In the genomic region with DNA sequence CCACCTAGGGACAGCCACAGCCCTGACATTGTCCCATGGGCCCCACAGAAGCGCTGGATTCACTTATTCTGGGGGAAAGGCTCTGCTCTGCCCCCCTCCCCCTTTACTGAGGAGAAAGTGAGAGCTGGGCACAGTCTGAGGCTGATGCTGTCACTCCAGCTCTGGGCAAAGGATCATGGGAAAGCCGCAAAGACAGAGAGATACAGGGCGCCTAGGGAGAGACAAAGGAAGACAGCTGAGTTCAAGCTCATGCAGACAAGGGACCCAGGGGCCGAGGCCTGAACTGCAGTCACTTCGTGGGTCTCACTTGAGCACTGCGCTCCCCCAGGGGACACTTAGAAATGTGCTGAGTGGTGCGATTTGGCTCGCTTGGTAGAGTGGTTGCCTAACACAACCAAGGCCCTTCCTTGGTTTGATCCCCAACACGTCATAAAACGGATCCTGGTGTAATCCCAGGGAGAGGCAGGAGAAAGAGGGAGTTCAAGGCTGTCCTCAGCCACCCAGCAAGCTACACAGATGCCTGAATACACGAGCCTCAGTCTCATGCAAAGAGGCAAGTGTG, we compare ENCODE assay signal across 11 mouse cellular contexts. TPM values are rescaled to one million over a fixed set of nuclear protein-coding genes. Genes with fewer than 3 reads are reported as not detected.
DNase-seq lines count a peak whose midpoint lies in the region; ATAC-seq lines count a peak whose summit lies in the region.
"Had no signal": no experiment of that assay in that cellular context is flagged by ENCODE, and none has a peak within 500 bp of the region (broad histone marks: within the 10 kb centered on the region; RNA-seq: fewer than 3 reads in every experiment).

No protein-coding gene starts in this region.

- H3K27ac ChIP-seq in neural tube, embryonic 11.5 days (ENCODE audit: low read depth, low read length), result 0 out of 2 replicates have a peak overlapping the region, but pooled peaks have one; percentile 49
- no peak overlapping the region for H3K27ac ChIP-seq in embryonic facial prominence, embryonic 12.5 days
- H3K27ac ChIP-seq in hindbrain, embryonic 14.5 days, result peak overlapping the region; percentile 8; the same call in 1 of the 2 replicates
- H3K27ac ChIP-seq in neural tube, embryonic 13.5 days (replicated peaks), result peak overlapping the region; percentile 46
- H3K27ac ChIP-seq in liver, embryonic 12.5 days, result no peak overlapping the region
- H3K27ac ChIP-seq in kidney, embryonic 15.5 days, result no peak overlapping the region

- H3K4me3 ChIP-seq in neural tube, embryonic 11.5 days (ENCODE audit: low read depth, low read length), result no peak overlapping the region
- H3K4me3 ChIP-seq in embryonic facial prominence, embryonic 12.5 days, result no peak overlapping the region
- no peak overlapping the region for H3K4me3 ChIP-seq in hindbrain, embryonic 14.5 days (replicated peaks; ENCODE audit: low read length)
- no peak overlapping the region for H3K4me3 ChIP-seq in neural tube, embryonic 13.5 days
- H3K4me3 ChIP-seq in liver, embryonic 12.5 days, result no peak overlapping the region
- H3K4me3 ChIP-seq in kidney, embryonic 15.5 days (replicated peaks), result no peak overlapping the region

- ATAC-seq in neural tube, embryonic 11.5 days (ENCODE audit: insufficient read depth, low FRiP score, low TSS enrichment), result no peak
- peak; percentile 49; the same call in 1 of the 2 replicates for ATAC-seq in embryonic facial prominence, embryonic 12.5 days (ENCODE audit: insufficient number of reproducible peaks, insufficient read depth, low FRiP score, low TSS enrichment)
- 0 out of 2 replicates have a peak, but pooled peaks have one; percentile 5 for ATAC-seq in hindbrain, embryonic 14.5 days (ENCODE audit: low FRiP score)
- ATAC-seq in neural tube, embryonic 13.5 days (ENCODE audit: low read depth), result no peak
- no peak for ATAC-seq in liver, embryonic 12.5 days
- ATAC-seq in kidney, embryonic 15.5 days (replicated peaks; ENCODE audit: low FRiP score), result no peak

- H3K4me2 ChIP-seq in neural tube, embryonic 11.5 days (ENCODE audit: low read depth), result no peak overlapping the region
- H3K4me2 ChIP-seq in embryonic facial prominence, embryonic 12.5 days (replicated peaks), result no peak overlapping the region
- H3K4me2 ChIP-seq in hindbrain, embryonic 14.5 days (replicated peaks), result no peak overlapping the region
- no peak overlapping the region for H3K4me2 ChIP-seq in neural tube, embryonic 13.5 days
- no peak overlapping the region for H3K4me2 ChIP-seq in liver, embryonic 12.5 days
- no peak overlapping the region for H3K4me2 ChIP-seq in kidney, embryonic 15.5 days

- no peak overlapping the region; the same call in 1 of the 2 replicates for H3K9ac ChIP-seq in neural tube, embryonic 11.5 days (ENCODE audit: low read length)
- no peak overlapping the region; the same call in 1 of the 2 replicates for H3K9ac ChIP-seq in embryonic facial prominence, embryonic 12.5 days
- H3K9ac ChIP-seq in hindbrain, embryonic 14.5 days, result 0 out of 2 replicates have a peak overlapping the region, but pooled peaks have one; percentile 9
- H3K9ac ChIP-seq in neural tube, embryonic 13.5 days, result 0 out of 2 replicates have a peak overlapping the region, but pooled peaks have one; percentile 9
- no peak overlapping the region for H3K9ac ChIP-seq in liver, embryonic 12.5 days
- H3K9ac ChIP-seq in kidney, embryonic 15.5 days, result no peak overlapping the region

- no peaks in the 10 kb centered on the region for H3K36me3 ChIP-seq in neural tube, embryonic 11.5 days (ENCODE audit: control insufficient read depth, insufficient read depth, low read length)
- H3K36me3 ChIP-seq in embryonic facial prominence, embryonic 12.5 days, result no peaks in the 10 kb centered on the region
- H3K36me3 ChIP-seq in hindbrain, embryonic 14.5 days (replicated peaks; ENCODE audit: control insufficient read depth, insufficient read depth), result no peaks in the 10 kb centered on the region
- H3K36me3 ChIP-seq in neural tube, embryonic 13.5 days, result 0 out of 2 replicates have a peak, but pooled peaks cover 5% of the 10 kb centered on the region
- no peaks in the 10 kb centered on the region for H3K36me3 ChIP-seq in liver, embryonic 12.5 days
- H3K36me3 ChIP-seq in kidney, embryonic 15.5 days, result no peaks in the 10 kb centered on the region

- WGBS in neural tube, embryonic 11.5 days, result 55% methylated on average over 11 of the region's 11 CpGs
- 58% methylated on average over 11 of the region's 11 CpGs for WGBS in embryonic facial prominence, embryonic 12.5 days
- WGBS in hindbrain, embryonic 14.5 days, result 43% methylated on average over 11 of the region's 11 CpGs
- 40% methylated on average over 11 of the region's 11 CpGs for WGBS in neural tube, embryonic 13.5 days
- 55% methylated on average over 11 of the region's 11 CpGs for WGBS in liver, embryonic 12.5 days (ENCODE audit: insufficient replicate concordance)
- WGBS in kidney, embryonic 15.5 days, result 70% methylated on average over 11 of the region's 11 CpGs

- H3K27me3 ChIP-seq in neural tube, embryonic 11.5 days (ENCODE audit: control insufficient read depth, insufficient read depth, low read length), result no peaks in the 10 kb centered on the region
- no peaks in the 10 kb centered on the region for H3K27me3 ChIP-seq in embryonic facial prominence, embryonic 12.5 days
- H3K27me3 ChIP-seq in hindbrain, embryonic 14.5 days (ENCODE audit: control insufficient read depth, insufficient read depth, low read length), result no peaks in the 10 kb centered on the region
- H3K27me3 ChIP-seq in neural tube, embryonic 13.5 days, result no peaks in the 10 kb centered on the region
- peaks cover 4% of the 10 kb centered on the region; the same call in 1 of the 2 replicates for H3K27me3 ChIP-seq in liver, embryonic 12.5 days (replicated peaks)
- no peaks in the 10 kb centered on the region for H3K27me3 ChIP-seq in kidney, embryonic 15.5 days

- no peaks in the 10 kb centered on the region for H3K9me3 ChIP-seq in neural tube, embryonic 11.5 days (ENCODE audit: control insufficient read depth, low read length)
- H3K9me3 ChIP-seq in embryonic facial prominence, embryonic 12.5 days, result no peaks in the 10 kb centered on the region
- H3K9me3 ChIP-seq in hindbrain, embryonic 14.5 days (ENCODE audit: control insufficient read depth, low read length), result no peaks in the 10 kb centered on the region
- no peaks in the 10 kb centered on the region for H3K9me3 ChIP-seq in neural tube, embryonic 13.5 days
- no peaks in the 10 kb centered on the region for H3K9me3 ChIP-seq in liver, embryonic 12.5 days (replicated peaks)
- no peaks in the 10 kb centered on the region for H3K9me3 ChIP-seq in kidney, embryonic 15.5 days (replicated peaks)

- peaks cover 36% of the 10 kb centered on the region for H3K4me1 ChIP-seq in neural tube, embryonic 11.5 days (ENCODE audit: control insufficient read depth, insufficient read depth, low read length)
- peaks cover 50% of the 10 kb centered on the region for H3K4me1 ChIP-seq in embryonic facial prominence, embryonic 12.5 days
- H3K4me1 ChIP-seq in hindbrain, embryonic 14.5 days (replicated peaks; ENCODE audit: control insufficient read depth, insufficient read depth, low read length), result peaks cover 39% of the 10 kb centered on the region
- peaks cover 73% of the 10 kb centered on the region for H3K4me1 ChIP-seq in neural tube, embryonic 13.5 days (replicated peaks)
- H3K4me1 ChIP-seq in liver, embryonic 12.5 days, result peaks cover 4% of the 10 kb centered on the region; the same call in 1 of the 2 replicates
- peaks cover 75% of the 10 kb centered on the region for H3K4me1 ChIP-seq in kidney, embryonic 15.5 days

- peak; percentile 33 for DNase-seq in neural tube, embryonic 11.5 days (ENCODE audit: low spot score)
- DNase-seq in neural tube, embryonic 10.5 days (ENCODE audit: extremely low spot score, low spot score), result no peak
- no peak for DNase-seq in hindbrain, embryonic 14.5 days (ENCODE audit: low spot score)
- DNase-seq in cerebellum, adult 11-12 months, result no peak
- DNase-seq: heart, adult 18-20 months; heart, postnatal 36 days; kidney, adult 9 months had no signal

RNA-seq across cellular contexts. Expression of gene Ephb2, which starts 28.3 kb away (rescaled TPM):
- 20.4 and 21.0 TPM in 2 replicates for polyA plus RNA-seq in neural tube, embryonic 11.5 days (2014; fragmentation: Nextera tagmentation; extraction: Ambion mirVana)
- 17.1 and 20.7 TPM in 2 replicates for polyA plus RNA-seq in embryonic facial prominence, embryonic 12.5 days (2016; fragmentation: Nextera tagmentation; extraction: Ambion mirVana)
- polyA plus RNA-seq in hindbrain, embryonic 14.5 days (2014; fragmentation: Nextera tagmentation; extraction: Ambion mirVana), result 26.6 and 28.1 TPM in 2 replicates
- polyA plus RNA-seq in neural tube, embryonic 13.5 days (2015; fragmentation: Nextera tagmentation; extraction: Ambion mirVana), result 16.8 and 18.6 TPM in 2 replicates
- 1.4 and 1.7 TPM in 2 replicates for polyA plus RNA-seq in liver, embryonic 12.5 days (2016; fragmentation: Nextera tagmentation; extraction: Ambion mirVana)
- polyA plus RNA-seq in kidney, embryonic 15.5 days (2015; fragmentation: Nextera tagmentation; extraction: Ambion mirVana), result 7.1 and 8.7 TPM in 2 replicates

Comparison
In these comparisons a context has a peak if more than half of its experiments do, and no peak if none do; other contexts are left out.
1. H3K9ac ChIP-seq: peak in hindbrain, embryonic 14.5 days (single experiment) and neural tube, embryonic 13.5 days (single experiment); none in neural tube, embryonic 11.5 days (single experiment), embryonic facial prominence, embryonic 12.5 days (single experiment), liver, embryonic 12.5 days (single experiment) and kidney, embryonic 15.5 days (single experiment).
2. ATAC-seq: peak in embryonic facial prominence, embryonic 12.5 days (single experiment) and hindbrain, embryonic 14.5 days (single experiment); none in neural tube, embryonic 11.5 days (single experiment), neural tube, embryonic 13.5 days (single experiment), liver, embryonic 12.5 days (single experiment) and kidney, embryonic 15.5 days (single experiment).
3. H3K27ac ChIP-seq: peak in neural tube, embryonic 11.5 days (single experiment), hindbrain, embryonic 14.5 days (single experiment) and neural tube, embryonic 13.5 days (single experiment); none in embryonic facial prominence, embryonic 12.5 days (single experiment), liver, embryonic 12.5 days (single experiment) and kidney, embryonic 15.5 days (single experiment).